Comparison of ENCODE assay signal across 19 mouse cellular contexts in the genomic region with DNA sequence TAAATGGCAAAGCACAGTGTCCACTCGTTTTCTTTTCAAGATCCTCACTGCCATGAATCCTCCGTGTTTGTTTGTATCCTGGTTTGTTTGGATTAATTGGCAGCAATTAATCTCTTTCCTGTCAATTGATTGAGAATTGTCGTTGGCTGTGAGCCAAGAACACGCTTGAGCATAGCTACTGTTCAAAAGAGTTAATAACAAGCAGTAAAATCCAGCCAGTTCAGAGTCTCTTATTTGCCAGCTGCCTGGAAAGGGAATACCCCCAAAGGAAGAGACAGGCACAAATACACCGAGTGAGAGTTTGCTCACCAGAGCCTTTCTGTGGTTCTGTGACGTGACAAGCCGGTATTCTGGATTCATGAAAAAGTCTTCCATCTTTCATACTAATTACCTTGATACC. TPM values are rescaled to one million over a fixed set of nuclear protein-coding genes. Genes with fewer than 3 reads are reported as not detected.
A peak's percentile ranks its signal among the peaks of the same experiment; 100 is the strongest.
DNase-seq lines count a peak whose midpoint lies in the region; ATAC-seq and TF ChIP-seq lines count a peak whose summit lies in the region.
"Had no signal": no experiment of that assay in that cellular context is flagged by ENCODE, and none has a peak within 500 bp of the region (broad histone marks: within the 10 kb centered on the region; RNA-seq: fewer than 3 reads in every experiment).

No protein-coding gene starts in this region.

- no peak for TF ChIP-seq EP300 in stomach, postnatal 0 days (optimal IDR thresholded peaks at IDR 0.05)

- no peaks in the 10 kb centered on the region for H3K4me1 ChIP-seq in intestine, embryonic 14.5 days (replicated peaks; ENCODE audit: control insufficient read depth, insufficient read depth, low read length)
- H3K4me1 ChIP-seq in intestine, embryonic 16.5 days (ENCODE audit: control insufficient read depth, insufficient read depth, low read length): no peaks in the 10 kb centered on the region
- H3K4me1 ChIP-seq in forebrain, embryonic 15.5 days: peaks cover 9% of the 10 kb centered on the region
- no peaks in the 10 kb centered on the region for H3K4me1 ChIP-seq in stomach, postnatal 0 days (replicated peaks; ENCODE audit: control insufficient read depth, insufficient read depth)
- H3K4me1 ChIP-seq: embryonic facial prominence, embryonic 12.5 days; hindbrain, embryonic 10.5 days; intestine, embryonic 15.5 days had no signal

- no peak overlapping the region for H3K4me3 ChIP-seq in intestine, embryonic 14.5 days (ENCODE audit: low read depth, low read length)
- no peak overlapping the region for H3K4me3 ChIP-seq in intestine, embryonic 16.5 days (ENCODE audit: low read length)
- H3K4me3 ChIP-seq in forebrain, embryonic 15.5 days: no peak overlapping the region
- H3K4me3 ChIP-seq in stomach, postnatal 0 days (ENCODE audit: low read depth, low read length): no peak overlapping the region
- H3K4me3 ChIP-seq: embryonic facial prominence, embryonic 12.5 days; hindbrain, embryonic 10.5 days; intestine, embryonic 15.5 days; left cerebral cortex, adult 2 months had no signal

- H3K36me3 ChIP-seq in intestine, embryonic 14.5 days (ENCODE audit: control insufficient read depth, insufficient read depth, low read length): peaks cover 65% of the 10 kb centered on the region
- peaks cover 10% of the 10 kb centered on the region for H3K36me3 ChIP-seq in intestine, embryonic 16.5 days (ENCODE audit: control insufficient read depth, insufficient read depth, low read length)
- H3K36me3 ChIP-seq in forebrain, embryonic 15.5 days: peaks cover 24% of the 10 kb centered on the region
- peaks cover 9% of the 10 kb centered on the region for H3K36me3 ChIP-seq in stomach, postnatal 0 days (ENCODE audit: control insufficient read depth, insufficient read depth, low read length)

- 70% methylated on average over 7 of the region's 7 CpGs for WGBS in intestine, embryonic 14.5 days
- whole genome bisulfite sequencing in intestine, embryonic 16.5 days: 64% methylated on average over 7 of the region's 7 CpGs
- 20% methylated on average over 7 of the region's 7 CpGs for whole genome bisulfite sequencing in forebrain, embryonic 15.5 days
- 60% methylated on average over 7 of the region's 7 CpGs for WGBS in stomach, postnatal 0 days

- H3K27me3 ChIP-seq in intestine, embryonic 14.5 days (replicated peaks; ENCODE audit: control insufficient read depth, insufficient read depth, low read length): no peaks in the 10 kb centered on the region
- H3K27me3 ChIP-seq in intestine, embryonic 16.5 days (replicated peaks; ENCODE audit: control insufficient read depth, insufficient read depth, low read length): no peaks in the 10 kb centered on the region
- H3K27me3 ChIP-seq in forebrain, embryonic 15.5 days: no peaks in the 10 kb centered on the region
- H3K27me3 ChIP-seq in stomach, postnatal 0 days (ENCODE audit: control insufficient read depth, insufficient read depth, low read length): no peaks in the 10 kb centered on the region
- H3K27me3 ChIP-seq: embryonic facial prominence, embryonic 12.5 days; intestine, embryonic 15.5 days had no signal

- ATAC-seq in intestine, embryonic 14.5 days (replicated peaks; ENCODE audit: low FRiP score, low TSS enrichment, low read depth): no peak
- no peak for ATAC-seq in intestine, embryonic 16.5 days
- ATAC-seq in forebrain, embryonic 15.5 days (replicated peaks): peak; percentile 82
- ATAC-seq in stomach, postnatal 0 days (ENCODE audit: low FRiP score, low TSS enrichment): no peak
- ATAC-seq: intestine, embryonic 15.5 days; lung, postnatal 0 days had no signal

- H3K9ac ChIP-seq in intestine, embryonic 14.5 days (ENCODE audit: low read length): no peak overlapping the region
- H3K9ac ChIP-seq in intestine, embryonic 16.5 days (ENCODE audit: low read depth, low read length): no peak overlapping the region
- H3K9ac ChIP-seq in forebrain, embryonic 15.5 days (replicated peaks): no peak overlapping the region
- no peak overlapping the region for H3K9ac ChIP-seq in stomach, postnatal 0 days (ENCODE audit: low read length)
- H3K9ac ChIP-seq: embryonic facial prominence, embryonic 12.5 days; intestine, embryonic 15.5 days; liver, embryonic 14.5 days had no signal

- no peak overlapping the region for H3K27ac ChIP-seq in intestine, embryonic 14.5 days (ENCODE audit: low read depth)
- H3K27ac ChIP-seq in intestine, embryonic 16.5 days (ENCODE audit: low read length): no peak overlapping the region
- H3K27ac ChIP-seq in forebrain, embryonic 15.5 days (replicated peaks): 0 out of 2 replicates have a peak overlapping the region, but pooled peaks have one; percentile 32
- no peak overlapping the region for H3K27ac ChIP-seq in stomach, postnatal 0 days (replicated peaks)
- H3K27ac ChIP-seq: hindbrain, embryonic 10.5 days; intestine, embryonic 15.5 days; left cerebral cortex, adult 2 months; liver, embryonic 14.5 days had no signal

- H3K4me2 ChIP-seq in intestine, embryonic 14.5 days (ENCODE audit: low read length): no peak overlapping the region
- H3K4me2 ChIP-seq in intestine, embryonic 16.5 days (ENCODE audit: low read depth, low read length): no peak overlapping the region
- no peak overlapping the region for H3K4me2 ChIP-seq in forebrain, embryonic 15.5 days (replicated peaks)
- no peak overlapping the region for H3K4me2 ChIP-seq in stomach, postnatal 0 days (replicated peaks; ENCODE audit: low read depth)
- H3K4me2 ChIP-seq: embryonic facial prominence, embryonic 12.5 days; intestine, embryonic 15.5 days had no signal

- no peak for TF ChIP-seq CTCF in stomach, postnatal 0 days (IDR thresholded peaks at IDR 0.05; ENCODE audit: low read depth)

- no peaks in the 10 kb centered on the region for H3K9me3 ChIP-seq in intestine, embryonic 14.5 days (ENCODE audit: control insufficient read depth, low read length)
- H3K9me3 ChIP-seq in intestine, embryonic 16.5 days (ENCODE audit: control insufficient read depth, low read length): no peaks in the 10 kb centered on the region
- H3K9me3 ChIP-seq in forebrain, embryonic 15.5 days: no peaks in the 10 kb centered on the region
- H3K9me3 ChIP-seq in stomach, postnatal 0 days (ENCODE audit: control insufficient read depth, low read length): no peaks in the 10 kb centered on the region
- H3K9me3 ChIP-seq: embryonic facial prominence, embryonic 12.5 days; hindbrain, embryonic 10.5 days; intestine, embryonic 15.5 days had no signal

- DNase-seq in intestine, embryonic 14.5 days (ENCODE audit: low spot score): peak; percentile 45
- DNase-seq in retina, postnatal 1 day: peak; percentile 10
- DNase-seq in retina, embryonic 14.5 days (ENCODE audit: low spot score): no peak
- no peak for DNase-seq in stomach, postnatal 0 days (ENCODE audit: low spot score)
- DNase-seq in cerebellum, adult 11 months: no peak
- DNase-seq: adrenal gland, postnatal 36 days; cerebellum, adult 9-10 months; kidney, postnatal 36 days; right cerebral cortex, postnatal 14 days; spleen, adult 18-20 months; thymus, adult 2 months had no signal

RNA-seq across cellular contexts. Expression of a gene that starts 19.5 kb away (rescaled TPM):
- 149 TPM in 2 replicates for polyA plus RNA-seq in intestine, embryonic 14.5 days (2014; fragmentation: Nextera tagmentation; extraction: Ambion mirVana)
- polyA plus RNA-seq in intestine, embryonic 16.5 days (2015; fragmentation: Nextera tagmentation; extraction: Ambion mirVana): 164 and 182 TPM in 2 replicates
- 82.5 and 88.5 TPM in 2 replicates for polyA plus RNA-seq in forebrain, embryonic 15.5 days (2015; fragmentation: Nextera tagmentation; extraction: Ambion mirVana)
- polyA plus RNA-seq in stomach, postnatal 0 days (2015; fragmentation: Nextera tagmentation; extraction: Ambion mirVana): 101 and 107 TPM in 2 replicates

RNA-seq across cellular contexts. Expression of a gene that starts 24.8 kb away (rescaled TPM):
- polyA plus RNA-seq in intestine, embryonic 14.5 days (2014; fragmentation: Nextera tagmentation; extraction: Ambion mirVana): 2.6 and 3.0 TPM in 2 replicates
- polyA plus RNA-seq in intestine, embryonic 16.5 days (2015; fragmentation: Nextera tagmentation; extraction: Ambion mirVana): 1.5 and 2.3 TPM in 2 replicates
- 0.72 and 1.7 TPM in 2 replicates for polyA plus RNA-seq in forebrain, embryonic 15.5 days (2015; fragmentation: Nextera tagmentation; extraction: Ambion mirVana)
- polyA plus RNA-seq in stomach, postnatal 0 days (2015; fragmentation: Nextera tagmentation; extraction: Ambion mirVana): 2.4 and 3.2 TPM in 2 replicates
- polyA plus RNA-seq: liver, embryonic 14.5 days had no signal

RNA-seq across cellular contexts. Expression of a gene that starts 29.1 kb away (rescaled TPM):
- 11.2 and 11.3 TPM in 2 replicates for polyA plus RNA-seq in intestine, embryonic 14.5 days (2014; fragmentation: Nextera tagmentation; extraction: Ambion mirVana)
- 4.6 and 5.2 TPM in 2 replicates for polyA plus RNA-seq in intestine, embryonic 16.5 days (2015; fragmentation: Nextera tagmentation; extraction: Ambion mirVana)
- polyA plus RNA-seq in forebrain, embryonic 15.5 days (2015; fragmentation: Nextera tagmentation; extraction: Ambion mirVana): 6.0 and 6.4 TPM in 2 replicates
- polyA plus RNA-seq in stomach, postnatal 0 days (2015; fragmentation: Nextera tagmentation; extraction: Ambion mirVana): 4.0 and 4.5 TPM in 2 replicates

RNA-seq across cellular contexts. Expression of a gene that starts 29.6 kb away (rescaled TPM):
- 1.8 and 2.5 TPM in 2 replicates for polyA plus RNA-seq in intestine, embryonic 14.5 days (2014; fragmentation: Nextera tagmentation; extraction: Ambion mirVana)
- polyA plus RNA-seq in intestine, embryonic 16.5 days (2015; fragmentation: Nextera tagmentation; extraction: Ambion mirVana): 9.7 and 11.0 TPM in 2 replicates
- 0.66 and 0.75 TPM in 2 replicates for polyA plus RNA-seq in forebrain, embryonic 15.5 days (2015; fragmentation: Nextera tagmentation; extraction: Ambion mirVana)
- 173 and 196 TPM in 2 replicates for polyA plus RNA-seq in stomach, postnatal 0 days (2015; fragmentation: Nextera tagmentation; extraction: Ambion mirVana)

Comparison
In these comparisons a context has a peak if more than half of its experiments do, and no peak if none do; other contexts are left out.
1. DNase-seq: peak in intestine, embryonic 14.5 days (single experiment) and retina, postnatal 1 day (single experiment); none in retina, embryonic 14.5 days (single experiment), stomach, postnatal 0 days (single experiment) and cerebellum, adult 11 months (single experiment).